Comparison of ENCODE assay signal across 15 mouse cellular contexts in genomic region chrX:59179627-59180026, GRCm38 (mm10).
DNase-seq lines count a peak whose midpoint lies in the region; ATAC-seq and TF ChIP-seq lines count a peak whose summit lies in the region.
"Had no signal": no experiment of that assay in that cellular context is flagged by ENCODE, and none has a peak within 500 bp of the region (broad histone marks: within the 10 kb centered on the region; RNA-seq: fewer than 3 reads in every experiment).

No protein-coding gene starts in this region.

- peaks cover 10% of the 10 kb centered on the region; the same call in 1 of the 2 replicates for H3K4me1 ChIP-seq in cerebellum, adult 2 months (ENCODE audit: control insufficient read depth, insufficient read depth, low read length)
- H3K4me1 ChIP-seq in heart, postnatal 0 days (ENCODE audit: control insufficient read depth, insufficient read depth): no peaks in the 10 kb centered on the region
- 0 out of 2 replicates have a peak, but pooled peaks cover 8% of the 10 kb centered on the region for H3K4me1 ChIP-seq in hindbrain, embryonic 13.5 days (replicated peaks)
- H3K4me1 ChIP-seq in midbrain, postnatal 0 days (ENCODE audit: insufficient read depth, low read length): no peaks in the 10 kb centered on the region
- H3K4me1 ChIP-seq: embryonic facial prominence, embryonic 15.5 days; liver, embryonic 13.5 days; stomach, embryonic 15.5 days had no signal

- no peaks in the 10 kb centered on the region for H3K9me3 ChIP-seq in heart, postnatal 0 days (replicated peaks; ENCODE audit: control insufficient read depth, low read length)
- H3K9me3 ChIP-seq in hindbrain, embryonic 13.5 days: no peaks in the 10 kb centered on the region
- H3K9me3 ChIP-seq in midbrain, postnatal 0 days (ENCODE audit: low read length): no peaks in the 10 kb centered on the region
- H3K9me3 ChIP-seq: embryonic facial prominence, embryonic 15.5 days; liver, embryonic 13.5 days; stomach, embryonic 15.5 days had no signal

- 25% methylated on average over 4 of the region's 4 CpGs for WGBS in cerebellum, adult 2 months
- whole genome bisulfite sequencing in heart, postnatal 0 days: 49% methylated on average over 4 of the region's 4 CpGs
- 47% methylated on average over 4 of the region's 4 CpGs for WGBS in hindbrain, embryonic 13.5 days
- 48% methylated on average over 4 of the region's 4 CpGs for WGBS in midbrain, postnatal 0 days

- H3K9ac ChIP-seq in heart, postnatal 0 days (replicated peaks; ENCODE audit: low read depth, low read length): no peak overlapping the region
- no peak overlapping the region for H3K9ac ChIP-seq in hindbrain, embryonic 13.5 days
- no peak overlapping the region for H3K9ac ChIP-seq in midbrain, postnatal 0 days (replicated peaks; ENCODE audit: low read length, poor library complexity, severe bottlenecking)
- H3K9ac ChIP-seq: embryonic facial prominence, embryonic 15.5 days; liver, embryonic 13.5 days; stomach, embryonic 15.5 days had no signal

- TF ChIP-seq EP300 in heart, postnatal 0 days (IDR thresholded peaks at IDR 0.05; ENCODE audit: low read depth): no peak

- no peak for TF ChIP-seq POLR2A in cerebellum, adult 2 months (IDR thresholded peaks at IDR 0.05; ENCODE audit: borderline replicate concordance, insufficient read depth, low read length)

- H3K4me3 ChIP-seq in cerebellum, adult 2 months (replicated peaks; ENCODE audit: insufficient read depth, low read depth, low read length): peak overlapping the region; percentile 21
- 0 out of 2 replicates have a peak overlapping the region, but pooled peaks have one; percentile 3 for H3K4me3 ChIP-seq in heart, postnatal 0 days (ENCODE audit: low read depth, low read length)
- no peak overlapping the region for H3K4me3 ChIP-seq in hindbrain, embryonic 13.5 days
- no peak overlapping the region for H3K4me3 ChIP-seq in midbrain, postnatal 0 days (ENCODE audit: low read depth, low read length)
- H3K4me3 ChIP-seq: embryonic facial prominence, embryonic 15.5 days; liver, embryonic 13.5 days; stomach, embryonic 15.5 days had no signal

- no peaks in the 10 kb centered on the region for H3K27me3 ChIP-seq in cerebellum, adult 2 months (ENCODE audit: control insufficient read depth, insufficient read depth, low read length)
- H3K27me3 ChIP-seq in heart, postnatal 0 days (ENCODE audit: control insufficient read depth, insufficient read depth, low read length): no peaks in the 10 kb centered on the region
- H3K27me3 ChIP-seq in hindbrain, embryonic 13.5 days: no peaks in the 10 kb centered on the region
- H3K27me3 ChIP-seq in midbrain, postnatal 0 days (ENCODE audit: insufficient read depth, low read length): no peaks in the 10 kb centered on the region
- H3K27me3 ChIP-seq: embryonic facial prominence, embryonic 15.5 days; liver, embryonic 13.5 days; stomach, embryonic 15.5 days had no signal

- no peaks in the 10 kb centered on the region for H3K36me3 ChIP-seq in heart, postnatal 0 days (replicated peaks; ENCODE audit: control insufficient read depth, insufficient read depth, low read length)
- H3K36me3 ChIP-seq in hindbrain, embryonic 13.5 days: no peaks in the 10 kb centered on the region
- no peaks in the 10 kb centered on the region for H3K36me3 ChIP-seq in midbrain, postnatal 0 days (ENCODE audit: insufficient read depth, low read length)
- H3K36me3 ChIP-seq: embryonic facial prominence, embryonic 15.5 days; liver, embryonic 13.5 days; stomach, embryonic 15.5 days had no signal

- peak overlapping the region; percentile 23 for H3K4me2 ChIP-seq in heart, postnatal 0 days (ENCODE audit: low read depth, low read length)
- H3K4me2 ChIP-seq in hindbrain, embryonic 13.5 days: no peak overlapping the region
- H3K4me2 ChIP-seq in midbrain, postnatal 0 days (ENCODE audit: low read depth, low read length, poor library complexity, severe bottlenecking): no peak overlapping the region
- H3K4me2 ChIP-seq: embryonic facial prominence, embryonic 15.5 days; liver, embryonic 13.5 days; stomach, embryonic 15.5 days had no signal

- no peak for ATAC-seq in heart, postnatal 0 days (ENCODE audit: insufficient read depth, low read depth)
- ATAC-seq in hindbrain, embryonic 13.5 days (ENCODE audit: low FRiP score): peak; percentile 20; the same call in 1 of the 2 replicates
- ATAC-seq in midbrain, postnatal 0 days (ENCODE audit: low FRiP score): 0 out of 2 replicates have a peak, but pooled peaks have one; percentile 28
- ATAC-seq: intestine, embryonic 16.5 days had no signal

- H3K27ac ChIP-seq in cerebellum, adult 2 months (ENCODE audit: insufficient read depth, low read length): no peak overlapping the region; the same call in 1 of the 2 replicates
- H3K27ac ChIP-seq in heart, postnatal 0 days (ENCODE audit: low read depth): peak overlapping the region; percentile 64
- peak overlapping the region; percentile 64 for H3K27ac ChIP-seq in hindbrain, embryonic 13.5 days
- no peak overlapping the region for H3K27ac ChIP-seq in midbrain, postnatal 0 days (ENCODE audit: low read depth, low read length)
- H3K27ac ChIP-seq: embryonic facial prominence, embryonic 15.5 days; kidney, postnatal 0 days; liver, embryonic 13.5 days; stomach, embryonic 15.5 days had no signal

- TF ChIP-seq CTCF in cerebellum, adult 2 months (IDR thresholded peaks at IDR 0.05; ENCODE audit: borderline replicate concordance, insufficient read depth, low read depth, low read length): no peak
- no peak for TF ChIP-seq CTCF in heart, postnatal 0 days (IDR thresholded peaks at IDR 0.05; ENCODE audit: low read depth)
- no peak for TF ChIP-seq CTCF in midbrain, postnatal 0 days (IDR thresholded peaks at IDR 0.05)

- DNase-seq in cerebellum, adult 2 months: no peak
- DNase-seq in cerebellum, adult 8-10 months: no peak
- no peak for DNase-seq in heart, postnatal 0 days (ENCODE audit: low spot score)
- no peak for DNase-seq in heart, adult 9 months (ENCODE audit: low spot score in 2 of 2)
- DNase-seq in midbrain, postnatal 0 days (ENCODE audit: low spot score): no peak
- DNase-seq in right cerebral cortex, postnatal 10 days (ENCODE audit: low spot score in 2 of 2): no peak
- DNase-seq in testis, postnatal 10 days (ENCODE audit: low spot score): no peak
- DNase-seq: gastrocnemius, postnatal 36 days; liver, embryonic 13.5 days; thymus, postnatal 25 days had no signal

Comparison
In these comparisons a context has a peak if more than half of its experiments do, and no peak if none do; other contexts are left out.
1. H3K27ac ChIP-seq: peak in heart, postnatal 0 days (single experiment) and hindbrain, embryonic 13.5 days (single experiment); none in cerebellum, adult 2 months (single experiment) and midbrain, postnatal 0 days (single experiment).
2. H3K4me3 ChIP-seq: peak in cerebellum, adult 2 months (single experiment) and heart, postnatal 0 days (single experiment); none in hindbrain, embryonic 13.5 days (single experiment) and midbrain, postnatal 0 days (single experiment).